Mouse (Mus musculus): ENCODE data around the gene Emid1. TPM values are rescaled to one million over a fixed set of nuclear protein-coding genes. Genes with fewer than 3 reads are reported as not detected.

Gene Emid1
- polyA plus RNA-seq, 1 experiment from 2014 or later = 8.6 TPM

GRCm38 (mm10) chr11:5160722-5161485 lies 8.8 kb upstream of the Emid1 start:
- Histone ChIP-seq H3K4me3 (no peak overlapping the region), H3K36me3 (no peaks in the 10 kb centered on the region), H3K9ac (no peak overlapping the region), H3K4me1 (peaks cover 25% of the 10 kb centered on the region), H3K9me3 (no peaks in the 10 kb centered on the region), H3K4me2 (no peak overlapping the region), H3K27ac (replicated peaks) (no peak overlapping the region), H3K27me3 (replicated peaks) (no peaks in the 10 kb centered on the region)
- 67% methylated on average over 17 of the region's 17 CpGs for WGBS
- ATAC-seq (ENCODE audit: extremely low read depth, insufficient number of reproducible peaks, low FRiP score, low TSS enrichment) = no peak

- Histone ChIP-seq H3K9ac (no peak overlapping the region), H3K4me2 (no peak overlapping the region), H3K36me3 (no peaks in the 10 kb centered on the region), H3K4me1 (peaks cover 10% of the 10 kb centered on the region), H3K4me3 (no peak overlapping the region), H3K27ac (replicated peaks) (no peak overlapping the region), H3K27me3 (replicated peaks) (0 out of 2 replicates have a peak, but pooled peaks cover 4% of the 10 kb centered on the region), H3K9me3 (no peaks in the 10 kb centered on the region)
- no peak for ATAC-seq (ENCODE audit: extremely low read depth, insufficient number of reproducible peaks, low FRiP score, low TSS enrichment)
- WGBS = 84% methylated on average over 11 of the region's 11 CpGs
These were observed 6.0 kb upstream of the Emid1 start for GRCm38 (mm10) chr11:5158056-5158455.

- no peak overlapping the region for H3K4me3 ChIP-seq
- H3K9ac ChIP-seq = peak overlapping the region; percentile 47
- H3K4me1 ChIP-seq = peaks cover 19% of the 10 kb centered on the region
- H3K27me3 ChIP-seq (replicated peaks) = peaks cover 29% of the 10 kb centered on the region
- 38% methylated on average over 10 of the region's 10 CpGs for WGBS
- no peak overlapping the region for H3K27ac ChIP-seq (replicated peaks)
- no peaks in the 10 kb centered on the region for H3K9me3 ChIP-seq
- no peak overlapping the region for H3K4me2 ChIP-seq
- no peak for ATAC-seq (ENCODE audit: extremely low read depth, insufficient number of reproducible peaks, low FRiP score, low TSS enrichment)
- H3K36me3 ChIP-seq = no peaks in the 10 kb centered on the region
These were observed 3.1 kb upstream of the Emid1 start for GRCm38 (mm10) chr11:5154961-5155805.

- Histone ChIP-seq H3K27ac (replicated peaks) (no peak overlapping the region), H3K36me3 (no peaks in the 10 kb centered on the region), H3K4me2 (peak overlapping the region; percentile 96), H3K4me3 (peak overlapping the region; percentile 64), H3K4me1 (peaks cover 34% of the 10 kb centered on the region), H3K9ac (peak overlapping the region; percentile 83; the same call in 1 of the 2 replicates), H3K27me3 (replicated peaks) (peaks cover 36% of the 10 kb centered on the region), H3K9me3 (no peaks in the 10 kb centered on the region)
- no peak for ATAC-seq (ENCODE audit: extremely low read depth, insufficient number of reproducible peaks, low FRiP score, low TSS enrichment)
- WGBS = 52% methylated on average over 4 of the region's 4 CpGs
These were observed 818 bp downstream of the Emid1 start for GRCm38 (mm10) chr11:5151247-5151630.

GRCm38 (mm10) chr11:5150416-5151246 lies 1.4 kb downstream of the Emid1 start:
- Histone ChIP-seq H3K4me3 (no peak overlapping the region), H3K36me3 (no peaks in the 10 kb centered on the region), H3K9me3 (no peaks in the 10 kb centered on the region), H3K9ac (no peak overlapping the region), H3K4me1 (peaks cover 31% of the 10 kb centered on the region), H3K27ac (replicated peaks) (no peak overlapping the region), H3K27me3 (replicated peaks) (peaks cover 36% of the 10 kb centered on the region), H3K4me2 (no peak overlapping the region)
- WGBS = 71% methylated on average over 9 of the region's 9 CpGs
- no peak for ATAC-seq (ENCODE audit: extremely low read depth, insufficient number of reproducible peaks, low FRiP score, low TSS enrichment)

- peaks cover 36% of the 10 kb centered on the region for H3K27me3 ChIP-seq (replicated peaks)
- ATAC-seq (ENCODE audit: extremely low read depth, insufficient number of reproducible peaks, low FRiP score, low TSS enrichment) = no peak
- H3K4me1 ChIP-seq = peaks cover 25% of the 10 kb centered on the region
- no peak overlapping the region for H3K27ac ChIP-seq (replicated peaks)
- 78% methylated on average over 9 of the region's 9 CpGs for WGBS
- no peaks in the 10 kb centered on the region for H3K36me3 ChIP-seq
- no peak overlapping the region for H3K9ac ChIP-seq
- no peak overlapping the region for H3K4me2 ChIP-seq
- no peak overlapping the region for H3K4me3 ChIP-seq
- H3K9me3 ChIP-seq = no peaks in the 10 kb centered on the region
These were observed 2.1 kb downstream of the Emid1 start for GRCm38 (mm10) chr11:5149955-5150354.

- Histone ChIP-seq H3K27ac (replicated peaks) (no peak overlapping the region), H3K4me2 (peak overlapping the region; percentile 2; the same call in 1 of the 2 replicates), H3K4me1 (peaks cover 23% of the 10 kb centered on the region), H3K9ac (0 out of 2 replicates have a peak overlapping the region, but pooled peaks have one; percentile 16), H3K9me3 (no peaks in the 10 kb centered on the region), H3K4me3 (no peak overlapping the region), H3K36me3 (no peaks in the 10 kb centered on the region), H3K27me3 (replicated peaks) (peaks cover 32% of the 10 kb centered on the region)
- ATAC-seq (ENCODE audit: extremely low read depth, insufficient number of reproducible peaks, low FRiP score, low TSS enrichment) = no peak
- WGBS = 21% methylated on average over 7 of the region's 7 CpGs
These were observed 2.8 kb downstream of the Emid1 start for GRCm38 (mm10) chr11:5149249-5149648.

- 71% methylated on average over 3 of the region's 3 CpGs for WGBS
- H3K27ac ChIP-seq (replicated peaks) = no peak overlapping the region
- H3K9me3 ChIP-seq = no peaks in the 10 kb centered on the region
- peaks cover 25% of the 10 kb centered on the region for H3K4me1 ChIP-seq
- no peak overlapping the region for H3K4me3 ChIP-seq
- no peak overlapping the region for H3K4me2 ChIP-seq
- peaks cover 11% of the 10 kb centered on the region; the same call in 1 of the 2 replicates for H3K27me3 ChIP-seq (replicated peaks)
- ATAC-seq (ENCODE audit: extremely low read depth, insufficient number of reproducible peaks, low FRiP score, low TSS enrichment) = no peak
- no peaks in the 10 kb centered on the region for H3K36me3 ChIP-seq
- H3K9ac ChIP-seq = no peak overlapping the region
These were observed 6.5 kb downstream of the Emid1 start for GRCm38 (mm10) chr11:5145600-5145999.

GRCm38 (mm10) chr11:5141965-5142364 lies 10.1 kb downstream of the Emid1 start:
- Histone ChIP-seq H3K9me3 (no peaks in the 10 kb centered on the region), H3K27ac (replicated peaks) (no peak overlapping the region), H3K36me3 (no peaks in the 10 kb centered on the region), H3K4me1 (peaks cover 21% of the 10 kb centered on the region), H3K9ac (no peak overlapping the region), H3K4me2 (no peak overlapping the region), H3K27me3 (replicated peaks) (no peaks in the 10 kb centered on the region), H3K4me3 (no peak overlapping the region)
- ATAC-seq (ENCODE audit: extremely low read depth, insufficient number of reproducible peaks, low FRiP score, low TSS enrichment) = no peak
- WGBS = 88% methylated on average over 2 of the region's 2 CpGs

GRCm38 (mm10) chr11:5141252-5141651 lies 10.8 kb downstream of the Emid1 start:
- Histone ChIP-seq H3K9me3 (no peaks in the 10 kb centered on the region), H3K9ac (peak overlapping the region; percentile 15; the same call in 1 of the 2 replicates), H3K4me2 (0 out of 2 replicates have a peak overlapping the region, but pooled peaks have one; percentile 9), H3K4me1 (peaks cover 21% of the 10 kb centered on the region), H3K36me3 (no peaks in the 10 kb centered on the region), H3K27ac (replicated peaks) (peak overlapping the region; percentile 82), H3K4me3 (no peak overlapping the region), H3K27me3 (replicated peaks) (no peaks in the 10 kb centered on the region)
- WGBS = 35% methylated on average over 5 of the region's 5 CpGs
- ATAC-seq (ENCODE audit: extremely low read depth, insufficient number of reproducible peaks, low FRiP score, low TSS enrichment) = no peak

- WGBS = 12% methylated on average over 8 of the region's 8 CpGs
- Histone ChIP-seq H3K4me1 (peaks cover 25% of the 10 kb centered on the region), H3K4me2 (peak overlapping the region; percentile 19; the same call in 1 of the 2 replicates), H3K36me3 (no peaks in the 10 kb centered on the region), H3K9ac (peak overlapping the region; percentile 33; the same call in 1 of the 2 replicates), H3K4me3 (no peak overlapping the region), H3K27ac (replicated peaks) (peak overlapping the region; percentile 82), H3K27me3 (replicated peaks) (no peaks in the 10 kb centered on the region), H3K9me3 (no peaks in the 10 kb centered on the region)
- peak; percentile 56; the same call in 1 of the 2 replicates for ATAC-seq (ENCODE audit: extremely low read depth, insufficient number of reproducible peaks, low FRiP score, low TSS enrichment)
These were observed 11.4 kb downstream of the Emid1 start for GRCm38 (mm10) chr11:5140619-5141018.
